Mouse (Mus musculus): ENCODE data around the gene Cyp2c23. TPM values are rescaled to one million over a fixed set of nuclear protein-coding genes. Genes with fewer than 3 reads are reported as not detected.

The Cyp2c23 gene
- polyA plus RNA-seq, 1 experiment from 2014 or later: not detected

DNA sequence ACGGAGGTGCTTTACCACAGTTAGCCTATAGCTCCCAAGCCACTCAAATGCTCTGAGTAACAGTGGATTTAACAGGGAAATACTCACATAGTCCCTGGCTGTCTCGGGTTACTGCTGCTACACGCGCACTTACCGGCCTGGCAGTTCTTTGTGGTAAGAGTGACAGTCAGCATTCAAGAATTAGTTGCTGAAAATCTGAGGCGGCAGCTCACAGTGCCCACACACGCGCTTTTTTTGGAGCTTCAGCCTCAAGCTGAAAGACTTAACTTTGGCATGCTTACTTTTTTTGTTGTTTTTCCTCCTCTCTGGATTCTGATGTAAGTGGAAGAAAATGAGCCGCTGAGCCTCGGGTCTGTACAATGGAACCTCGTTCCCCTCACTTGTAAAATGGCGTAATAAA lies 21.8 kb downstream of the Cyp2c23 start:
- Histone ChIP-seq H3K9ac (ENCODE audit: low read length) (no peak overlapping the region), H3K9me3 (ENCODE audit: control insufficient read depth, low read length) (no peaks in the 10 kb centered on the region), H3K4me3 (ENCODE audit: low read depth, low read length) (no peak overlapping the region), H3K4me2 (no peak overlapping the region), H3K27me3 (ENCODE audit: control insufficient read depth, insufficient read depth, low read length) (no peaks in the 10 kb centered on the region), H3K4me1 (ENCODE audit: control insufficient read depth, insufficient read depth, low read length) (no peaks in the 10 kb centered on the region), H3K27ac (ENCODE audit: low read depth, low read length) (no peak overlapping the region), H3K36me3 (ENCODE audit: control insufficient read depth, insufficient read depth, low read length) (no peaks in the 10 kb centered on the region)
- no peak for ATAC-seq (ENCODE audit: low FRiP score)
- 66% methylated on average over 12 of the region's 12 CpGs for WGBS
- DNase-seq (ENCODE audit: low spot score, missing footprints): no peak

DNA sequence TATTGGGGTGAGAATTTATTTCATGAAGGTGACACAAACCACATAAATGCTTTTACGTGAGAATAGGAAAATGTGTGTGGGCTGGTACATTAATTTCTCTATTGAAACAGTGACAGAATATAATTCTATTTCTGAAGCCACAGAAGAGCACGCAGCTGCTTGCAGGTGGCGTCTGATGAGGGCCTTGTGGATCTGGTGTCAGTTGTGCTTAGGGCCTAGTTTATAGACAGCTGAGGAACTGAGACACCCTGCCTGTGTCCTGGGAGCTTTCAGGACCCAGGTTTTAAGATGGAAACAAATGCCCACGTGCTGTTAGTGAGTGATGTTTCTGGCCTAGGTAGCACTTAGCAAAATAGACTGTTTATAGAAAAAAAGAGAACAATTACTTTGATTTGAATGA lies 24.0 kb downstream of the Cyp2c23 start:
- Histone ChIP-seq H3K36me3 (ENCODE audit: control insufficient read depth, insufficient read depth, low read length) (no peaks in the 10 kb centered on the region), H3K4me1 (ENCODE audit: control insufficient read depth, insufficient read depth, low read length) (no peaks in the 10 kb centered on the region), H3K9me3 (ENCODE audit: control insufficient read depth, low read length) (no peaks in the 10 kb centered on the region), H3K4me2 (no peak overlapping the region), H3K9ac (ENCODE audit: low read length) (no peak overlapping the region), H3K27me3 (ENCODE audit: control insufficient read depth, insufficient read depth, low read length) (no peaks in the 10 kb centered on the region), H3K4me3 (ENCODE audit: low read depth, low read length) (no peak overlapping the region), H3K27ac (ENCODE audit: low read depth, low read length) (no peak overlapping the region)
- DNase-seq (ENCODE audit: low spot score, missing footprints) (no peak), ATAC-seq (ENCODE audit: low FRiP score) (no peak)
- WGBS: 79% methylated on average over 4 of the region's 4 CpGs

DNA sequence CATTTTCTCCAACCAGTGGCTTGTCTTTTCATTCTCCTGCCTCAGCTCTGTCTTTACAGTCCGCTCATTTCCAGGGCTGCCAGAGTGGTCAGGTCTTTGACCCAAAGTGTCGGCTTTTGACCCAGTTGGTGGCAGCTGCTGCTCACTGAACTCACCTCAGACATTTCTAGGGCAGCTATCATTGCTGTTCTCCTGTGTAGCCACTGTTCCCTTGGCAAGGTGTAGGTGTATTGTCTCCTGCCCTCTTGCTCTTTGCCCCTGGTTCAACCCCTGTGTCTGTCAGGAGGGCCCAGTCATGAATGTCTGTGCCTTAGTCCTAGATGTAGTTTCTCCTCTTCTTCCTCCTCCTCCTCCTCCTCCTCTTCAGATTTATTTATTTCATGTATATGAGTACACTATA lies 24.7 kb downstream of the Cyp2c23 start:
- H3K4me3 ChIP-seq (ENCODE audit: low read depth, low read length): no peak overlapping the region
- no peak overlapping the region for H3K9ac ChIP-seq (ENCODE audit: low read length)
- no peaks in the 10 kb centered on the region for H3K27me3 ChIP-seq (ENCODE audit: control insufficient read depth, insufficient read depth, low read length)
- no peaks in the 10 kb centered on the region for H3K9me3 ChIP-seq (ENCODE audit: control insufficient read depth, low read length)
- 91% methylated on average over 2 of the region's 2 CpGs for WGBS
- ATAC-seq (ENCODE audit: low FRiP score) (no peak), DNase-seq (ENCODE audit: low spot score, missing footprints) (no peak)
- H3K27ac ChIP-seq (ENCODE audit: low read depth, low read length): no peak overlapping the region
- no peaks in the 10 kb centered on the region for H3K36me3 ChIP-seq (ENCODE audit: control insufficient read depth, insufficient read depth, low read length)
- H3K4me2 ChIP-seq: no peak overlapping the region
- H3K4me1 ChIP-seq (ENCODE audit: control insufficient read depth, insufficient read depth, low read length): no peaks in the 10 kb centered on the region

DNA sequence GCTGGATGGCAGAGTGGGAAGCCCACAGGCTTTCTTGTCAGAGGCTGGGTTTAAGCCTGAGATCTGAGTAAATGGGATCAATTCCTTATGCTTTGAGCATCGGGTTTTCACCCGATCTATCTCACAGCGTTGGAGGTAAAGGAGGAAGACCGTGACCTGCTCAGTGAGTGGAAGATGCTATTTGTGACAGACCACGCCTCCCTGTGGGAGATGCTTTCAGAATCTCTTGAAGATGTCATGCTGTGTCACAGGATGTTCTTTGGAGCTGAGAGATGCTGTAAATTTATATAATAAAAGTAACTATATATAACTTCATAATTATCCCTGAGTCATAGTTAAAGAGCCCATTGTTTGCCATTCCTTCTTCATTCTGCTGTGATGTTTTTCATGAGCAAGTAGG lies 28.3 kb downstream of the Cyp2c23 start:
- no peak overlapping the region for H3K4me2 ChIP-seq
- no peak overlapping the region for H3K27ac ChIP-seq (ENCODE audit: low read depth, low read length)
- H3K4me3 ChIP-seq (ENCODE audit: low read depth, low read length): no peak overlapping the region
- H3K9ac ChIP-seq (ENCODE audit: low read length): no peak overlapping the region
- no peaks in the 10 kb centered on the region for H3K36me3 ChIP-seq (ENCODE audit: control insufficient read depth, insufficient read depth, low read length)
- no peaks in the 10 kb centered on the region for H3K27me3 ChIP-seq (ENCODE audit: control insufficient read depth, insufficient read depth, low read length)
- DNase-seq (ENCODE audit: low spot score, missing footprints): no peak
- WGBS: 79% methylated on average over 5 of the region's 5 CpGs
- no peaks in the 10 kb centered on the region for H3K9me3 ChIP-seq (ENCODE audit: control insufficient read depth, low read length)
- no peaks in the 10 kb centered on the region for H3K4me1 ChIP-seq (ENCODE audit: control insufficient read depth, insufficient read depth, low read length)
- no peak for ATAC-seq (ENCODE audit: low FRiP score)

DNA sequence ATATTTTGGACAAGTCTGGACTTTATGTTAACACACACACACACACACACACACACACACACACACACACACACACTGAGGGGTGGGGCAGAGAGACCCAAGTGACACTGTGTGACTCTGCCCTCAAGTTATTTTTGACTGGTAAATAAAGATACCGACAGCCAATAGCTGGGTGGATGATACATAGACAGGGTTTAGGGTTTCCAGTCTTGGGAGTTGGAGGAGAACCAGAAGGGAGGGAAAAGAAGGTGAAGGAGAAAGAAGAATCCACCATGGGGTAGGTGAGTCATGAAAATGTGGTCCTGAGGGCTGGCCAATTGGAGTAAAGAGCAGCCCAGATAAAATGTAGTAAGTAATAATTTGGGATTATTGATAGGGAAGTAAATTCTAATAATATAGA lies 28.9 kb downstream of the Cyp2c23 start:
- DNase-seq (ENCODE audit: low spot score, missing footprints): no peak
- H3K4me2 ChIP-seq: no peak overlapping the region
- no peak overlapping the region for H3K9ac ChIP-seq (ENCODE audit: low read length)
- H3K4me1 ChIP-seq (ENCODE audit: control insufficient read depth, insufficient read depth, low read length): no peaks in the 10 kb centered on the region
- no peak overlapping the region for H3K27ac ChIP-seq (ENCODE audit: low read depth, low read length)
- no peak overlapping the region for H3K4me3 ChIP-seq (ENCODE audit: low read depth, low read length)
- H3K36me3 ChIP-seq (ENCODE audit: control insufficient read depth, insufficient read depth, low read length): no peaks in the 10 kb centered on the region
- no peak for ATAC-seq (ENCODE audit: low FRiP score)
- H3K9me3 ChIP-seq (ENCODE audit: control insufficient read depth, low read length): no peaks in the 10 kb centered on the region
- no peaks in the 10 kb centered on the region for H3K27me3 ChIP-seq (ENCODE audit: control insufficient read depth, insufficient read depth, low read length)
- WGBS: 97% methylated on average over 1 of the region's 1 CpGs

DNA sequence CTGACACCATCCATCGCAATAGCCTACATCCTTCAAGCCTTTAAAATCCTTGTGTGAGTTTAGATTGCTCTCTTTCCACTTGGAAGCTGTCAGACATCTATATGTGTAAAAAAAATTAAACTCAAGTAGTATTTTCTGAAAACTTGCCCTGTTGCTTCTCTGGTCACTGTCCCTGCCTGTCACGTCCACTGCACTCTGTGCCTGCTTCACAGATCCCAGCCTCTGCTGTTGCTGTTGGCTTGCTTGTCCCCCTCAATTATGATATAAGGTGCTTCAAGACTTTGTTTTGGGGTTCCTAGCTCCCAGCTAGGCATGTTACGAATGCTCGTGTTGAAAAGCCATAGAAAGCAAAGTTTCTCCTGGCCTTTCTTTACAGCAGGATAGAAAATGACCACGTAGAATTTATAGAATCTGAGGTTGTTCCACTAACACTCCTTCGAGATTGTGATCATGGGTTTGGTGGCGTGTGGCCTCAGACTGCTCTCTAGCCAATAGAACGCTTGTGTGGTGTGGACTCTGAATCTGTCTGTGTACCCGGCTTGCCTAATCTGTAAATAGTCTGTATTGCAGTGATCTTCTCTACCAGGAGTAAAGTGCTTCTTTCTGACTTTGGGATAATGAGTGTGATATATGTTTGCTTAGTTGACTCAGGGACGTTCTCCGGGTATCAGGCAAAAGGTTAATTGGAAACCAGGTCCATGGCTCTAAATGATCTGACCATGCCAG lies 30.0 kb downstream of the Cyp2c23 start:
- H3K4me1 ChIP-seq (ENCODE audit: control insufficient read depth, insufficient read depth, low read length): no peaks in the 10 kb centered on the region
- WGBS: 89% methylated on average over 11 of the region's 11 CpGs
- no peak overlapping the region for H3K4me2 ChIP-seq
- ATAC-seq (ENCODE audit: low FRiP score) (no peak), DNase-seq (ENCODE audit: low spot score, missing footprints) (no peak)
- no peaks in the 10 kb centered on the region for H3K9me3 ChIP-seq (ENCODE audit: control insufficient read depth, low read length)
- no peak overlapping the region for H3K9ac ChIP-seq (ENCODE audit: low read length)
- H3K36me3 ChIP-seq (ENCODE audit: control insufficient read depth, insufficient read depth, low read length): no peaks in the 10 kb centered on the region
- H3K27ac ChIP-seq (ENCODE audit: low read depth, low read length): no peak overlapping the region
- H3K27me3 ChIP-seq (ENCODE audit: control insufficient read depth, insufficient read depth, low read length): no peaks in the 10 kb centered on the region
- H3K4me3 ChIP-seq (ENCODE audit: low read depth, low read length): no peak overlapping the region

DNA sequence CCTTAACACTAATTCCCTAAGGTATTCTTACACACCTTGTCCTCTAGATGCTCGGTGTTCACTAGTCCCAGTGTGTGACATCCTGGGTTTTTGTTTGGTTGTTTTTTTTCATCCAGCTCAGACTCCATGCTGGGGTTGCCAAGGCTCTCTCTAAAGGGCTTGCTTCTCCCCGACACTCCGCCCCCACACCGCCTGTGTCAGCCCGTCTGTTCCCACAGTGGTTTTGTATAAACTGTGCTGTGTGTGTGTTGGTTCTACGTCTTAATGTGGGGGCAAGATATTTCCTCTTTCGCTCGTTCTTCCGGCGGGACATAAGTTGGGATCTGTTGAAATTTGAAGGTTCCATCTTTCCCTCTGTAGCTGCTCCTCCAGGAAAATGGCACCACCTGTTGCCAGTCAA lies 30.9 kb downstream of the Cyp2c23 start:
- Histone ChIP-seq H3K27ac (ENCODE audit: low read depth, low read length) (no peak overlapping the region), H3K36me3 (ENCODE audit: control insufficient read depth, insufficient read depth, low read length) (no peaks in the 10 kb centered on the region), H3K9me3 (ENCODE audit: control insufficient read depth, low read length) (no peaks in the 10 kb centered on the region), H3K4me2 (no peak overlapping the region), H3K4me1 (ENCODE audit: control insufficient read depth, insufficient read depth, low read length) (no peaks in the 10 kb centered on the region), H3K4me3 (ENCODE audit: low read depth, low read length) (no peak overlapping the region), H3K27me3 (ENCODE audit: control insufficient read depth, insufficient read depth, low read length) (no peaks in the 10 kb centered on the region), H3K9ac (ENCODE audit: low read length) (no peak overlapping the region)
- 87% methylated on average over 10 of the region's 10 CpGs for WGBS
- DNase-seq (ENCODE audit: low spot score, missing footprints): no peak
- no peak for ATAC-seq (ENCODE audit: low FRiP score)

DNA sequence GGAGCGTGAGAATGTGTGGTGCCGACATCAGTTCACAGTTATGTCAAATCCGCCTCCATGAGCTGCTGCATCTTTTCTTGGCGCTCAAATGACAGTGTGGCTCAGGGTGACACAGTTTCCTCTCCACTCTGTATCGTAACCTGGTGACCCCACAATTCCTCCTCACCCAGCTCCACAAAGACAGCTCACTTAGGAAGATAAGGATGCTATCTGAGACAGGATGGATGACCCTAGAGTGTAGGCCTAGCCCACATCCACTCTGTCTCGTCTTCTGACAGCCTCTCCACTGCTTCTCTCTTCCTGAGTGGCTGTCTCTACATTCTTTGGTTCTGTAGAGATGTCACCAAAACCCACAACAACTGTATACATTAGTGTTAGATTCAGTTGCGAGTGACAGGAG lies 33.6 kb downstream of the Cyp2c23 start:
- Histone ChIP-seq H3K4me3 (ENCODE audit: low read depth, low read length) (no peak overlapping the region), H3K9me3 (ENCODE audit: control insufficient read depth, low read length) (no peaks in the 10 kb centered on the region), H3K36me3 (ENCODE audit: control insufficient read depth, insufficient read depth, low read length) (no peaks in the 10 kb centered on the region), H3K27me3 (ENCODE audit: control insufficient read depth, insufficient read depth, low read length) (no peaks in the 10 kb centered on the region), H3K27ac (ENCODE audit: low read depth, low read length) (no peak overlapping the region), H3K4me1 (ENCODE audit: control insufficient read depth, insufficient read depth, low read length) (no peaks in the 10 kb centered on the region), H3K9ac (ENCODE audit: low read length) (no peak overlapping the region), H3K4me2 (no peak overlapping the region)
- ATAC-seq (ENCODE audit: low FRiP score): no peak
- DNase-seq (ENCODE audit: low spot score, missing footprints): no peak
- WGBS: 81% methylated on average over 7 of the region's 7 CpGs

DNA sequence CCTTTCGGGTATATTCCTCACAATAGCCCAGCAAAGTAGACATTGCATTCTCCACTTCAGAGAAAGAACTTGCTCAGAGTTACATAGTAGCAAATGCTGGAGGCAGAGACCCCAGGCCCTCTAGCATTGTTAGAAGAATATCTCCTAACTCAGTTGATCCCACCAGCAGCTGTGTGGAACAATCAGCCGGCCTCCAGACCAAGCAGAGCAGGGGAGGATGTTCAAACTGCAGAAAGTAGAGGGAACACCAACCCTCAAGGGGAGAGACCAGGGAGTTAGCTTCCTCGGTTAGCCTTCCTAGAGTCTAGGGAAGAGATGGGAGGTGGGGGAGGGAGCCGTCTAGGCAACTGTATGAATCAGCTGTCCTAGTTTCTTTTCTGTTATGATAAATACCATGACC lies 36.5 kb downstream of the Cyp2c23 start:
- DNase-seq (ENCODE audit: low spot score, missing footprints): peak; percentile 70
- H3K4me2 ChIP-seq: no peak overlapping the region
- H3K9ac ChIP-seq (ENCODE audit: low read length): no peak overlapping the region
- WGBS: 70% methylated on average over 4 of the region's 4 CpGs
- no peak for ATAC-seq (ENCODE audit: low FRiP score)
- no peaks in the 10 kb centered on the region for H3K4me1 ChIP-seq (ENCODE audit: control insufficient read depth, insufficient read depth, low read length)
- H3K9me3 ChIP-seq (ENCODE audit: control insufficient read depth, low read length): no peaks in the 10 kb centered on the region
- no peaks in the 10 kb centered on the region for H3K36me3 ChIP-seq (ENCODE audit: control insufficient read depth, insufficient read depth, low read length)
- no peak overlapping the region for H3K4me3 ChIP-seq (ENCODE audit: low read depth, low read length)
- no peaks in the 10 kb centered on the region for H3K27me3 ChIP-seq (ENCODE audit: control insufficient read depth, insufficient read depth, low read length)
- no peak overlapping the region for H3K27ac ChIP-seq (ENCODE audit: low read depth, low read length)
